Mouse (Mus musculus) midbrain, postnatal 0 days (tissue): ENCODE data around the gene Gpr87. TPM values are rescaled to one million over a fixed set of nuclear protein-coding genes. Genes with fewer than 3 reads are reported as not detected.
A peak's percentile ranks its signal among the peaks of the same experiment; 100 is the strongest.

Experiments used
- ATAC-seq: fragments of 200-750 bp; cut with Nextera tagmentation; 2 replicates; pipeline ENCODE4 v1.8.0; 2017; ENCODE audit warnings: moderate number of reproducible peaks, mild to moderate bottlenecking, moderate TSS enrichment, moderate library complexity; ENCODE audit not compliant: low FRiP score
- DNase-seq: peaks from one replicate; pipeline ENCODE4 v3.0.0-alpha.2; 2015; ENCODE audit warnings: low spot score
- H3K27ac ChIP-seq: fragments of 300-500 bp; sonication (generic); 2 replicates; pipeline ENCODE4 v1.5.1; 2014; ENCODE audit warnings: low read depth, mild to moderate bottlenecking, low read length, mixed read lengths
- H3K27me3 ChIP-seq: fragments of 300-500 bp; sonication (generic); 2 replicates; pipeline ENCODE4 v1.6.1; 2014; ENCODE audit warnings: low read length, control low read depth, mixed read lengths; ENCODE audit not compliant: insufficient read depth
- H3K36me3 ChIP-seq: fragments of 300-500 bp; sonication (generic); 2 replicates; pipeline ENCODE4 v1.6.1; 2014; ENCODE audit warnings: low read length, control low read depth, mixed read lengths; ENCODE audit not compliant: insufficient read depth
- H3K4me1 ChIP-seq: fragments of 300-500 bp; sonication (generic); 2 replicates; pipeline ENCODE4 v1.6.1; 2014; ENCODE audit warnings: mild to moderate bottlenecking, control low read depth, antibody characterized with exemption, low read length, mixed read lengths; ENCODE audit not compliant: insufficient read depth
- H3K4me2 ChIP-seq: fragments of 300-500 bp; sonication (generic); 2 replicates; pipeline ENCODE4 v1.6.1; 2014; ENCODE audit warnings: low read depth, mild to moderate bottlenecking, low read length, mixed read lengths; ENCODE audit not compliant: poor library complexity, severe bottlenecking
- H3K4me3 ChIP-seq: fragments of 300-500 bp; sonication (generic); 2 replicates; pipeline ENCODE4 v1.5.1; 2014; ENCODE audit warnings: low read depth, mild to moderate bottlenecking, low read length, moderate library complexity
- H3K9ac ChIP-seq: fragments of 300-500 bp; sonication (generic); replicated peaks from 2 replicates; pipeline ENCODE4 v1.6.1; 2014; ENCODE audit warnings: mild to moderate bottlenecking, low read length, moderate library complexity, mixed read lengths; ENCODE audit not compliant: poor library complexity, severe bottlenecking
- H3K9me3 ChIP-seq: fragments of 300-500 bp; sonication (generic); 2 replicates; pipeline ENCODE4 v1.6.1; 2016; ENCODE audit warnings: low read length, control low read depth
- CTCF ChIP-seq: IDR thresholded peaks from 2 replicates; pipeline ENCODE4 v1.5.1; 2016; ENCODE audit warnings: antibody characterized with exemption, mild to moderate bottlenecking
- WGBS: fragments of 180-500 bp; shearing (Covaris S2); extraction: QIAGEN DNeasy Blood & Tissue Kit; methylation state at CpG from one replicate; pipeline ENCODE4 v1.1.7; 2014; 5-methylcytosine and 5-hydroxymethylcytosine counted together
- polyA plus RNA-seq: library from polyadenylated mRNA; unstranded; fragments of >200 nt; fragmentation: Nextera tagmentation; extraction: Ambion mirVana; gene quantifications from 2 replicates; pipeline ENCODE4 v1.2.1, GENCODE M21; 2015
- total RNA-seq: library from RNA; depleted of rRNA; stranded (reverse); fragments of >200 nt; gene quantifications from 2 replicates; pipeline ENCODE4 v1.2.3, GENCODE M21; 2014

Gpr87 gene
- total and polyA plus RNA-seq, 2 experiments from 2014 or later, result 1.5 TPM; not detected in 1

DNA sequence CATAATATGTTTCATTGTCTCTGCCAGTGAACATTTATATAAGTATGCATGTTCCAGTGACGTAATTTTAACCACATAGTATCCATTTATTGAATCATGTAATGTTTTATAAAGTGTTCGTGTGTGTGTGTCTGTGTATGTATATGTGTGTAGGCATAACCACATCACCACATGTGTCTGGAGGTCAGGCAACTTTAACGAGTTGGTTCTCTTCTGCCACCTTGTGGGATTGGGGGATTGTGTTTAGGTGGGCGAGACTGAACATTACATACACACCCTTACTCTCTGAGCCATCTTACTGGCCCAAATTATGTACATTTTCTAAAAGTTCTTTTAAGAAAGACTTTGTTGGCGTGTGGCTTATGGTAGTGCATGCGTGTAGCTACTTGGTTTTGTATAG lies 26.4 kb downstream of the Gpr87 start:
- Histone ChIP-seq H3K27ac (no peak overlapping the region), H3K9ac (no peak overlapping the region), H3K4me3 (no peak overlapping the region), H3K36me3 (no peaks in the 10 kb centered on the region), H3K4me1 (no peaks in the 10 kb centered on the region), H3K9me3 (no peaks in the 10 kb centered on the region), H3K4me2 (no peak overlapping the region), H3K27me3 (no peaks in the 10 kb centered on the region)
- 94% methylated on average over 6 of the region's 6 CpGs for WGBS
- ATAC-seq (no peak), DNase-seq (no peak)
- peak; percentile 15 for TF ChIP-seq CTCF

DNA sequence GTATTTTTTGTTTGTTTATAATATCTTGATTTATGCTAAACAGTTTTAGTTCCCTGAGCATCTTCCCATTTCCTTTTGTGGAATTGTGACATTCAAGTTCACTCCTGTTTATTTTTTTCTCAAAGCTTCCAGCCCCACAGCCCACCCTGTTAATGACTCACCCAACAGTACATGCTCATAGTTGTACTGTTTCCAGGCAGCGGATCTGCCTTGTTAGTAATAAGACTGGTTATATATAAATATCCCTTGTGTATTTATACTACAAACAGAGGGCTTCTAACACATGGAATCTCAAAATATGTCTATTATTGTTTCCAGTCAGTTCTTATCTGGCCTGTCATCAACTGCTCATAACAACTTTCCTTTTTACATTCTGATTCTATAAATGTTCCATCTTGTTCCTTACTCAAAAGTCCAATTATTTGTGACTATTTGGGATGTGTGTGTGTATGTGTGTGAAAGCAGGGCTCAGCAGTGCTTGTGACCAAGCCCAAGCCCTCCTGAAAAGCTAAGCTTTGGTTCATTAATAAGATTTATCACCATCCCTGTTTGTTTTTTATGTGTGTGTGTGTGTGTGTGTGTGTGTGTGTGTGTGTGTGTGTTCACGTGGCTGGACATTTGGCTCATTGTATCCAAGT lies 27.4 kb downstream of the Gpr87 start:
- H3K36me3 ChIP-seq, result no peaks in the 10 kb centered on the region
- ATAC-seq (no peak), DNase-seq (no peak)
- no peak overlapping the region for H3K4me3 ChIP-seq
- no peaks in the 10 kb centered on the region for H3K9me3 ChIP-seq
- H3K9ac ChIP-seq, result no peak overlapping the region
- H3K4me2 ChIP-seq, result no peak overlapping the region
- no peak overlapping the region for H3K27ac ChIP-seq
- H3K27me3 ChIP-seq, result no peaks in the 10 kb centered on the region
- WGBS, result 82% methylated on average over 2 of the region's 2 CpGs
- no peaks in the 10 kb centered on the region for H3K4me1 ChIP-seq
- no peak for TF ChIP-seq CTCF

DNA sequence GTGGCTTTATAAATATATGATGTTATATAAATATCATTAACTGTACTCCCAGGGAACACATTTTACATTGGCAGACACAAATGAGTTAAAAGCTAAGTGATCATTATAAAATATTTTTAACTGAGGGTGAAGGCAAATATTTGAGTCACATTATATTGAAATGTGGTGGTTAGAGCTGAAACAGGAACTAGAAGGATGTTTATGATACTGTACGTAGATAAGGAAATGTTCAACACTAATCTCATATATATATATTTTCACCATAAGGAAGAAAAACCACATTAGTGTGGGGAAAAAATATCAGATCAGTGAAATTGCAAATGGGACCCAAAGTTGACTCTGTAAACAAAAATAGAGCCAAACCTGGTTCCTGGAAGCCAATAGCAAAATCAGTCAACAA lies 34.4 kb downstream of the Gpr87 start:
- DNase-seq, result no peak
- no peaks in the 10 kb centered on the region for H3K27me3 ChIP-seq
- H3K4me1 ChIP-seq, result no peaks in the 10 kb centered on the region
- H3K4me2 ChIP-seq, result no peak overlapping the region
- H3K9ac ChIP-seq, result no peak overlapping the region
- H3K9me3 ChIP-seq, result no peaks in the 10 kb centered on the region
- WGBS, result 100% methylated on average over 1 of the region's 1 CpGs
- no peak overlapping the region for H3K27ac ChIP-seq
- H3K36me3 ChIP-seq, result no peaks in the 10 kb centered on the region
- no peak for ATAC-seq
- H3K4me3 ChIP-seq, result no peak overlapping the region
- TF ChIP-seq CTCF, result no peak

DNA sequence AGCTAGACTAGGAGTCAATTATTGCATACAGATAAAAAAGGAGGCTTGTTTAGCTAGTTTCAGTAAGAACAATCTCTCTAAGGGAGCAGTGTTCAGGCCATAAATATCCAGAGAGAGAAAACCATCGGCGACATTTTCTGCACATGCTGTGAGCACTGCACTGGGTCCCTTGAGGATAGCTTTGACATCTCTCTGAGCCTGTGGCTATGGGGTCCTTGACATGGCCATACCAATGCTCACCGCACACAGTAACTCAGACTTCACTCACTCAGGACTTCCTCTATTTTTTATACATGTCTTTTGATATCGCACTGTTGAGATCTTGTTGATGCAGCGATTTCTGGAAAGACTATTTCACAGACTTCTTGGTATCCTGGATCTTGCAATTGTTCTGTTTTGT lies 37.9 kb downstream of the Gpr87 start:
- no peak overlapping the region for H3K4me2 ChIP-seq
- no peak overlapping the region for H3K9ac ChIP-seq
- 96% methylated on average over 5 of the region's 5 CpGs for WGBS
- no peak overlapping the region for H3K4me3 ChIP-seq
- no peak for TF ChIP-seq CTCF
- DNase-seq, result no peak
- no peaks in the 10 kb centered on the region for H3K4me1 ChIP-seq
- no peaks in the 10 kb centered on the region for H3K27me3 ChIP-seq
- ATAC-seq, result no peak
- no peaks in the 10 kb centered on the region for H3K36me3 ChIP-seq
- H3K9me3 ChIP-seq, result no peaks in the 10 kb centered on the region
- no peak overlapping the region for H3K27ac ChIP-seq

DNA sequence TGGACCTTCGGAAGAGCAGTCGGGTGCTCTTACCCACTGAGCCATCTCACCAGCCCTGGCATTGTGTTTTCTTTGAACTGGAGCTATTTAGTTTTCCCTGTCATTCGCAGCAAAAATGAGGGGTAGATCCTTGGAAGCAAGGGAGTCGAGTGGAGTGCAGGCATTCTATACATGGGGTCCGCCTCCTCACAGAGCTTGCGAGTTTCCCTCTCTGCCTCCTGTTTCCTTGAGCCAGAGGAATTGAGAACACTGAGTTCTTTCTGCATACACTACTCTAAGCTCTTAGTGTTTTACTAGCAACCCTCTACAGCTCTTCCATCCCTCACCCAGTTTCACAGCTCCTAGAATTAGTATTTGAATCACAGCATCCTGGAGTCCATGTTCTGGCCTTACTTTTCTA lies 39.5 kb downstream of the Gpr87 start:
- Histone ChIP-seq H3K4me3 (no peak overlapping the region), H3K9me3 (no peaks in the 10 kb centered on the region), H3K27me3 (no peaks in the 10 kb centered on the region), H3K27ac (no peak overlapping the region), H3K4me1 (no peaks in the 10 kb centered on the region), H3K4me2 (no peak overlapping the region), H3K36me3 (no peaks in the 10 kb centered on the region), H3K9ac (no peak overlapping the region)
- 94% methylated on average over 6 of the region's 6 CpGs for WGBS
- ATAC-seq (no peak), DNase-seq (no peak)
- TF ChIP-seq CTCF, result no peak

DNA sequence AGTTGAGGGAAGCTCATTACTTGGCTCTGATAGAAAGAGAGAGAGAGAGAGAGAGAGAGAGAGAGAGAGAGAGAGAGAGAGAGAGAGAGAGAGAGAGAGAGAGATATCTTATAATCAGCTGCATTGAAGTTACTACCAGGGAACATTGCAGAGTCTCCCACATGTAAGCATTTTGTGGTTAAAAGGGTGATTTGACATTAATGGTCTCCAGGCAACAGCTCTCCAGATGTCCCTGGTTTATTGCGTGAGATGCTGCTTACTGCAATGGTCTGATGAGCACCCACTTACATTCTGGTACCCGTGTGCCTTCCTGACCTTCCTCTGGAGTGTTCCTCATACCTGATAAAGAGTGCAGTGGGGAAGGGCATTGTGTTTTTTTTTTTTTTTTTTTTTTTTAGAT lies 40.0 kb downstream of the Gpr87 start:
- ATAC-seq, result no peak
- H3K4me1 ChIP-seq, result no peaks in the 10 kb centered on the region
- DNase-seq, result no peak
- 81% methylated on average over 2 of the region's 2 CpGs for WGBS
- no peaks in the 10 kb centered on the region for H3K27me3 ChIP-seq
- no peak overlapping the region for H3K9ac ChIP-seq
- H3K36me3 ChIP-seq, result no peaks in the 10 kb centered on the region
- no peak overlapping the region for H3K4me2 ChIP-seq
- TF ChIP-seq CTCF, result no peak
- no peak overlapping the region for H3K27ac ChIP-seq
- H3K4me3 ChIP-seq, result no peak overlapping the region
- H3K9me3 ChIP-seq, result no peaks in the 10 kb centered on the region
